Mouse (Mus musculus): ENCODE data around the gene Gpsm2.

DNA sequence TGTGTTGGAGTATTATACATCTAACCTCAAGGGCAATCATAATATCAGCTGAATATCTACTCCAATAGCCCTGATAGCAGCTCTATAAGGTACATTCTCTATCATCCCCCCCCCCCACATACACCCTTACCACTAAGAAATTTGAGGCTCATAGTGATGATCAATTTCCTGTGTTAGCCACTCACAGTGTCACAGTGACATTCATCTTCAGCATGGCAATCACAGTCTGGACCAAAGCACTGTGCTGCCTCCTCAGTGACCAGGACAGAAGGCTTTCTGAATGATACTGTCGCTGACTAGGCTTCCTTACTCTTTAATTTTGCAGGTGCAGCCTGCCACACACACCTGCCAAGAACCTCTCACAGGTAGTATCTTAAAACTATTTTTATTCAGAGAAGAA lies 34.0 kb upstream of the Gpsm2 start:
- TF ChIP-seq CTCF (IDR thresholded peaks at IDR 0.05; ENCODE audit: low read depth) (no peak), EP300 (IDR thresholded peaks at IDR 0.05; ENCODE audit: low read depth) (no peak)

Measured in liver, embryonic 14.5 days (tissue).